Mouse (Mus musculus) Patski (cell line): ENCODE data around the gene Map2k2. TPM values are rescaled to one million over a fixed set of nuclear protein-coding genes. Genes with fewer than 3 reads are reported as not detected.
A peak's percentile ranks its signal among the peaks of the same experiment; 100 is the strongest.
"Not testable (repeated sequence)": the region's sequence is repeated elsewhere in the genome, so short reads cannot be mapped to it uniquely, and the experiment has no call there.

Source experiments
- ATAC-seq: fragments of 100-300 bp; one replicate; pipeline ENCODE4 v1.8.0; 2021
- CTCF ChIA-PET: fragments of 350-600 bp; sonication (Branson Sonifier 250); formaldehyde crosslinking; loops from one replicate; lab custom pipeline; 2022; ENCODE audit warnings: inconsistent platforms; lab: Charles Lee
- POLR2A ChIA-PET: fragments of 350-600 bp; sonication (Branson Sonifier 250); formaldehyde crosslinking; loops from one replicate; lab custom pipeline; 2022; ENCODE audit warnings: antibody characterized with exemption, inconsistent platforms; lab: Charles Lee
- DNase-seq: peaks from one replicate; pipeline ENCODE4 v3.0.0-alpha.2; 2011; ENCODE audit warnings: low read depth, low spot score
- H3K27me3 ChIP-seq: fragments of 371-371 bp; one replicate; pipeline ENCODE4 v1.5.1; 2021
- CTCF ChIP-seq: fragments of 100-300 bp; IDR thresholded peaks from one replicate; pipeline ENCODE4 v1.5.1; 2021
- in situ Hi-C: fragments of 300-500 bp; cut with MboI; formaldehyde crosslinking; loops from 3 replicates; pipeline ENCODE4 v1.11.1; 2018; ENCODE audit warnings: low pct_unique_long_range_greater_than_20kb, mixed read lengths
- polyA plus RNA-seq: library from polyadenylated mRNA; unstranded; gene quantifications from one replicate; pipeline ENCODE4 v1.2.3, GENCODE M21; 2021

The Map2k2 gene
- polyA plus RNA-seq, 1 experiment from 2014 or later, result 150 TPM

DNA sequence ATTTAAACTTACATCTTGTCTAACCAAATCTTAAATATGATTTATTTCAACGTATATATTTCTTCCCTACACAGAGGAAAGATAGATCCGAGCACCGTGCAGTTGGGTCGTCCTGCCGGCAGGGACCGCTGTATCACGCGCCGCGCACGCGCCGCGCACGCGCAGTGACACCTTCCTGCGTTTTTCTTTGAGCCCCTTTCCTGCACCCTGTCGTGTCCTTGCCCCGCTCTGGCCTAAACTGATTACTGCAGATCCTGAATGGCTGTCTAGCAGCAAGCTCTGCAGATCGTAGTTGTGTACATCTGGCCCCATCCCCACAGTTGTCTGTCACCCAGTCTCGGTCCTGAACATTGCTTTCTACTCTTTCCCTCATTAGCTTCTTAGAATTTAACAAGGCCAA is 67.4 kb downstream of the Map2k2 start:
- DNase-seq (no peak), ATAC-seq (no peak)
- in situ Hi-C loops, result loop anchor here (10.0 kb wide), 2 partner anchors 98 to 248 kb away; partner anchors contain the start of gene Thop1
- ChIA-PET CTCF (interaction anchor here (0.7 to 0.8 kb wide), 2 partner anchors 9 to 91 kb away, joined by 3 read pairs; no protein-coding TSS in a partner anchor), POLR2A (interaction anchor here (0.7 to 1.2 kb wide), 4 partner anchors 38 to 91 kb away, joined by 3 read pairs; partner anchors contain the start of gene Zbtb7a)
- no peak for TF ChIP-seq CTCF
- H3K27me3 ChIP-seq, result no peaks in the 10 kb centered on the region

DNA sequence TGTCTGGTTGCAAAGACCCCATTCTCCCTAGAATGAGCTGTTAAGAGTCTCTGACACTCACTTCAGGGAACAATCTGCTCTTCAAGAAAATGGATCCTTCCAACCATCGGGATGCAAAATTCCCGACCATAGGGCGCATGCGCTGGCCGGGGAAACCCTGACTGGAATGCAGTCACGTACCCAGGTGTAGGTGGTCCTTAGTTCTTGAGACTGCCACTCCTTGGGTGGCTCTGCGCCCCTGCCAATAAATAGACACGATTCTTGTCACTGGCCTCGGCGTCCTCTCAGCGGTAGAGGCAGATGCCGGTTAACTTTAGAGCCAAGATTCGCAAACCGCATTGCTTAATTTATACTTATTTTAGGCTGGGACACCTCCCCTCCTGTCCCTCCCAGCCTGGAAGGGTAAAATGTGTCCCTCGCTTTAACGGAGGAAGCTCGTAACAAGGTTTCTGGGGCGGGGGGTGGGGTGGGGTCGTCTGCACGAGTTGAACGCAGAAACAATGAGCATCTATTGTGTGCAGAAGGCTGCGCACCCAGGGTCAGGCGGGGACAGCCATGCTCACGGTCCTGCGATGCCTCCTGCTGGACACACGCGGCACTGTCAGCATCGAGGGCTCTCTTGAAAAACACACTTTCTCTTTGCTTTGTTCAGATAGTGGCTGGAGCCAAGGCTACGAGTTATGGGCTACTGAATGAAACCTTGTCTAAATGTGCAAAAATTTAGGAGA is 69.1 kb downstream of the Map2k2 start:
- CTCF ChIA-PET, result interaction anchor here (1.0 to 1.3 kb wide), 3 partner anchors 93 to 134 kb away, joined by 3 to 4 read pairs (median 3); no protein-coding TSS in a partner anchor
- in situ Hi-C loops, result loop anchor here (5.0 to 10.0 kb wide), 3 partner anchors 100 to 250 kb away; partner anchors contain the start of gene Thop1

DNA sequence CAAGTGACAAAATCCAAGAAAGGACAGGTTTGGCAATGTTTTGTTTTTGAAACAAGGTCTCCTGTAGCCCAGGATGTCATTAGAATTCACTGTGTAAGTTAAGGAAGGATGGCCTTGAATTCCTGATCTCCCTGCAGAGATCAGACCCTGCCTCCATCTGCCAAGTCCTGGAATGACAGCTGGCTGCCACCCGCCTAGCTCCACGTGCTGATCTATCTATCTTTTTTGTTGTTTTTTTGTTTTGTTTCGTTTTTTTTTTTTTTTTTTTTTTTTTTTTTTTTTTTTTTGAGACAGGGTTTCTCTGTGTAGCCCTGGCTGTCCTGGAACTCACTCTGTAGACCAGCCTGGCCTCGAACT is 69.6 kb downstream of the Map2k2 start:
- POLR2A ChIA-PET, result interaction anchor here (1.2 kb wide), 1 partner anchor 40 kb away, joined by 3 read pairs; no protein-coding TSS in a partner anchor
- ATAC-seq, DNase-seq, H3K27me3 ChIP-seq: not testable (repeated sequence)
- CTCF ChIA-PET, result interaction anchor here (1.0 to 1.5 kb wide), 4 partner anchors 94 to 180 kb away, joined by 3 to 4 read pairs (median 3); no protein-coding TSS in a partner anchor
- in situ Hi-C loops, result loop anchor here (5.0 to 10.0 kb wide), 3 partner anchors 101 to 251 kb away; partner anchors contain the start of gene Thop1

More for the DNA sequence above, 69.1 kb downstream of the Map2k2 start:
- POLR2A ChIA-PET, result no interaction called here
- ATAC-seq (no peak), DNase-seq (no peak)
- H3K27me3 ChIP-seq, result no peaks in the 10 kb centered on the region
- TF ChIP-seq CTCF, result no peak

DNA sequence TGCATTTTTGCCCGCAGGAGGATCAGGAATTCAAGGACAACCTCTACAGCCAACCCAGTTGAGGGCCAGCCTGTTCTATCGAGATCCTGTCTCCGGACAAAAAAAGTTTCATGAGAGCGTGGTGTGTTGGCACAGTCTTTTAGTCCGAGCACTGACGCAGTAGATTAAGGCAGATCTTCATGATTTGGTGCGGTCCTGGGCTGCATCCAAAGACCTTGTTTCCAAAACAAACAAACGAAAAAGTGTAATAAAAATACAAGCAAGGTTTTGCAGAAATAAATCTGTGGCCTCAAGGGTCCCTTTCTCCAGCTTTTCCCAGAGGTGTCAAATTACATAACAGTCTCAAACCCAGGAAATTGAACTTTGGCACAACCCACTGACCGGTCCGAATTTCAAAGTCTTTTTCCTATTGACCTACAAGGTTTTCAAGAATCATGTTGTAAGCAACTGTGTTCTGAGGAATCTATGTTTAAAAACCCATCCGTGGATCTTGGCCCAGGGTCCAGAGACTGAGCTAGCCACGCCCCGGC is 70.3 kb downstream of the Map2k2 start:
- H3K27me3 ChIP-seq, result no peaks in the 10 kb centered on the region
- in situ Hi-C loops, result loop anchor here (5.0 to 10.0 kb wide), 3 partner anchors 101 to 251 kb away; partner anchors contain the start of gene Thop1
- ChIA-PET POLR2A (interaction anchor here (0.9 to 1.2 kb wide), 3 partner anchors 9 to 48 kb away, joined by 3 read pairs; no protein-coding TSS in a partner anchor), CTCF (interaction anchor here (0.7 to 1.5 kb wide), 4 partner anchors 58 to 181 kb away, joined by 3 to 4 read pairs (median 3); no protein-coding TSS in a partner anchor)
- ATAC-seq (no peak), DNase-seq (no peak)
- no peak for TF ChIP-seq CTCF

DNA sequence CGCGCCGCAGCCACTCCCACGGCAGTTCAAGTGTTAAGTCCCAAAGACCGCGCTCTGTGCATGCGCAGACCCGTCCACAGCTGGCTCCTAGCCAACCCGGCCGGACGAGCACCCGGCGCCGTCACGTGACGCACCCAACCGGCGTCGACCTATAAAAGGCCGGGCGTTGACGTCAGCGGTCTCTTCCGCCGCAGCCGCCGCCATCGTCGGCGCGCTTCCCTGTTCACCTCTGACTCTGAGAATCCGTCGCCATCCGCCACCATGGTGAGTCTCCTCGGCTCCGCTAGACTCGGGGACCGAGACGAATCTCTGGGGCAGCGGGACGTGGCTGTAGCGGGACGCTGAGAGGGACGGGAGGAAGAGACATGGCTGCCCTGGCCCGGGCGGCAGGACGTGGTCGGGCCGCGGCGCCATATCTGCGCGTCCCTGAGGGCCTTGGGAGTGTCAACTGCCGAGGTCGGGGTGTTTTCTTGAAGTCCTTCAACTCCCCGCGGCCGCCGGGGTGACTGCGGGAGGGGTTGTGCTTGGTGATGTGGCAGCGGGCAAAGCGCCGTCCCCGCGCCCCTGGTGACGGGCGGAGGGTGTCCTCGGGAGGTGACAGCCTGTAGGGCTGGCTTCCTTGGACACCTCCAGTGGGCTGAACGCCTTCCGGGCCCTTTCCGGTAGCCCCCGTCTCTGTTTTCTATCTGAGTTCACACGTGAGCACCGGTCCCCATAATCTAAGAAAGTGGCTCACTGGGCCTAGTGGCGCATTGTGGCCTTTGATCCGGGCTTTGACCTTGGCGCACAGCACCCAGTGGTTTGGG is 71.0 kb downstream of the Map2k2 start, which contains the start of gene Eef2:
Gene Eef2 (plus strand): TSS at position 166 of the 806 bp plus-strand sequence.
- H3K27me3 ChIP-seq, result no peaks in the 10 kb centered on the region
- ChIA-PET CTCF (interaction anchor here (0.7 to 1.5 kb wide), 2 partner anchors 58 to 181 kb away, joined by 3 read pairs; no protein-coding TSS in a partner anchor), POLR2A (interaction anchor here (0.6 to 1.2 kb wide), 4 partner anchors 9 to 48 kb away, joined by 3 read pairs; no protein-coding TSS in a partner anchor)
- in situ Hi-C loops, result loop anchor here (5.0 to 10.0 kb wide), 3 partner anchors 102 to 252 kb away; partner anchors contain the start of gene Thop1
- ATAC-seq, result peak; percentile 23
- DNase-seq, result no peak
- TF ChIP-seq CTCF, result no peak

DNA sequence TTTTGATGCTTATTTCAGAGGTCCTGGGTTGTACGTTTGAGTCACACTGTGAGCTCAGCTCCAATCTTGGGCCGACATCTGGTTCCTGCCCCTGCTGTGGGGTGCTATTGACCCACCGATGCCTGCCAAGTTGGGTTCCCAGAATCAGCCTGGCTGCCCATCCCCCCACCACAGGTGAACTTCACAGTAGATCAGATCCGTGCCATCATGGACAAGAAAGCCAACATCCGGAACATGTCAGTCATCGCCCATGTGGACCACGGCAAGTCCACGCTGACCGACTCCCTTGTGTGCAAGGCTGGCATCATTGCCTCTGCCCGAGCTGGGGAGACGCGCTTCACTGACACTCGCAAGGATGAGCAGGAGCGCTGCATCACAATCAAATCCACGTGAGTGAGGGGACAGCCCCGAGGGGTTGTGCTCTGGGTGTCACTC is 71.8 kb downstream of the Map2k2 start:
- no peaks in the 10 kb centered on the region for H3K27me3 ChIP-seq
- DNase-seq, result no peak
- in situ Hi-C loops, result loop anchor here (5.0 to 10.0 kb wide), 3 partner anchors 103 to 253 kb away; partner anchors contain the start of gene Thop1
- CTCF ChIA-PET, result no interaction called here
- TF ChIP-seq CTCF, result no peak
- no peak for ATAC-seq
- POLR2A ChIA-PET, result interaction anchor here (0.6 to 1.9 kb wide), 2 partner anchors 8 to 13 kb away, joined by 3 to 6 read pairs; no protein-coding TSS in a partner anchor

DNA sequence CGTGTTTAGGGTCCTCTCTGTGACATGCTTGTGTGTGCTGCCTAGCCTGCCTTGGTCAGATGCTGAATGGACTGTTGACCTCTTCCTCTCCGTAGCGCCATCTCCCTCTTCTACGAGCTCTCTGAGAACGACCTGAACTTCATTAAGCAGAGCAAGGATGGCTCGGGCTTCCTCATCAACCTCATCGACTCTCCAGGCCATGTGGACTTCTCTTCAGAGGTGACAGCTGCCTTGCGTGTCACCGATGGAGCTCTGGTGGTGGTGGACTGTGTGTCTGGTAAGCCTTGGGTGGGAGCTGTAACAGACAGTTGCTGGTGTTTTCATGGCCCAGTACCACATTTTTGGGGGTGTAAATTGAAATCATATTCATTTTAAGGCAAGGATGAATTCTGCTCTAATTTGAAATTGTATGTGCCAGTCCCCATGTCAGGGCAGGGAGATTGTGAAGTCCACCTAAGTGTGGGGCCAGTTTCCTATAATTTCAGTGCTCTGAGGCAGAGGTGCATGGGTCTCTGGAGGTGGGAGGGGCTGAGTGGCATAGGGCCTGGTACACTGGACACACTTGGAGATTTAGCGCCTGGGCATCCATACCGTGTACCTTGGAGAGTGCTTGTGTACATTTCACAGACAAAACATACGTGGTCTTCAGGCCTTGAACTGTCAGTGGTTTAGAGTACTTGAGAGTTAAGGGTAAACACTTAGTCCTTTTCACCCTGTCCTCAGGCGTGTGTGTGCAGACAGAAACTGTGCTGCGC is 72.4 kb downstream of the Map2k2 start:
- CTCF ChIA-PET, result no interaction called here
- DNase-seq (no peak), ATAC-seq (no peak)
- in situ Hi-C loops, result loop anchor here (5.0 to 10.0 kb wide), 3 partner anchors 103 to 253 kb away; partner anchors contain the start of gene Thop1
- H3K27me3 ChIP-seq, result no peaks in the 10 kb centered on the region
- POLR2A ChIA-PET, result interaction anchor here (1.9 kb wide), 1 partner anchor 12 kb away, joined by 6 read pairs; no protein-coding TSS in a partner anchor
- no peak for TF ChIP-seq CTCF

DNA sequence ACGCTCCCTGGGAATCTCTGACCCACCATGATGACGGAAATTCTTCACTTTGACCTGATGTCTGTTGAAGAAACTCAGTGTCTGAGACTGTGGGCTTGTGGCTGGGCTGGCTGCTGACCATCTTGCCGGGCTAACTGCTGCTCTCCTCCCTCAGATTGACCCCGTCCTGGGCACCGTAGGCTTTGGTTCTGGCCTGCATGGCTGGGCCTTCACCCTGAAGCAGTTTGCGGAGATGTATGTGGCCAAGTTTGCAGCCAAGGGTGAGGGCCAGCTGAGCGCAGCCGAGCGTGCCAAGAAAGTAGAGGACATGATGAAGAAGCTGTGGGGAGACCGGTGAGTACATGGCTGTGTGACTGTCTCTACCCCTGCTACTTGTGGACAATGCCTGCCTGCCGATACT is 73.2 kb downstream of the Map2k2 start:
- TF ChIP-seq CTCF, result no peak
- CTCF ChIA-PET, result no interaction called here
- POLR2A ChIA-PET, result interaction anchor here (1.0 to 1.9 kb wide), 2 partner anchors 11 to 69 kb away, joined by 3 to 6 read pairs; no protein-coding TSS in a partner anchor
- ATAC-seq (no peak), DNase-seq (no peak)
- H3K27me3 ChIP-seq, result no peaks in the 10 kb centered on the region
- in situ Hi-C loops, result loop anchor here (5.0 to 10.0 kb wide), 3 partner anchors 104 to 254 kb away; partner anchors contain the start of gene Thop1
